Mouse (Mus musculus) cerebellum, adult 8-10 months (tissue): ENCODE data around the gene Dnah2.
"Not testable (repeated sequence)": the region's sequence is repeated elsewhere in the genome, so short reads cannot be mapped to it uniquely, and the experiment has no call there.

Experiments used
- DNase-seq: peaks from one replicate; pipeline ENCODE4 v3.0.0; 2022

The Dnah2 gene

GRCm38 (mm10) chr11:69405397-69406200, 143.3 kb downstream of the Dnah2 start:
- DNase-seq, result no peak

- DNase-seq, result no peak
Observed at GRCm38 (mm10) chr11:69404595-69405396, 144.1 kb downstream of the Dnah2 start.

GRCm38 (mm10) chr11:69403691-69404594, 145.0 kb downstream of the Dnah2 start:
- peak; percentile 28 for DNase-seq

GRCm38 (mm10) chr11:69401987-69402386, 146.9 kb downstream of the Dnah2 start:
- DNase-seq, result peak; percentile 28

- peak; percentile 94 for DNase-seq
Observed at GRCm38 (mm10) chr11:69401210-69401637, 147.7 kb downstream of the Dnah2 start.

GRCm38 (mm10) chr11:69400083-69400850, 148.6 kb downstream of the Dnah2 start:
- DNase-seq, result peak; percentile 43

- DNase-seq, result peak; percentile 36
Observed at GRCm38 (mm10) chr11:69399201-69400082, 149.5 kb downstream of the Dnah2 start.

- DNase-seq, result peak; percentile 40
Observed at GRCm38 (mm10) chr11:69398486-69399200, 150.3 kb downstream of the Dnah2 start.

- peak; percentile 46 for DNase-seq
Observed at GRCm38 (mm10) chr11:69398059-69398458, 150.9 kb downstream of the Dnah2 start, which contains the start of gene Tmem88. Tmem88 (minus strand) TSS chr11:69398234.

- DNase-seq, result peak; percentile 62
Observed at GRCm38 (mm10) chr11:69397581-69398057, 151.3 kb downstream of the Dnah2 start.

- DNase-seq, result peak; percentile 45
Observed at GRCm38 (mm10) chr11:69396772-69397171, 152.1 kb downstream of the Dnah2 start.

- peak; percentile 96 for DNase-seq
Observed at GRCm38 (mm10) chr11:69395634-69396373, 153.1 kb downstream of the Dnah2 start.

GRCm38 (mm10) chr11:69395235-69395633, 153.7 kb downstream of the Dnah2 start, which contains the start of the genes Naa38 and Cyb5d1:
Naa38 (plus strand) TSS chr11:69395487.
Cyb5d1 (minus strand) TSS chr11:69395631.
- peak; percentile 93 for DNase-seq

- not testable (repeated sequence) for DNase-seq
Observed at GRCm38 (mm10) chr11:69394591-69395167, 154.2 kb downstream of the Dnah2 start.

- DNase-seq, result peak; percentile 76
Observed at GRCm38 (mm10) chr11:69390400-69391034, 158.4 kb downstream of the Dnah2 start.

GRCm38 (mm10) chr11:69389531-69390399, 159.1 kb downstream of the Dnah2 start:
- DNase-seq, result peak; percentile 40

GRCm38 (mm10) chr11:69388680-69389079, 160.2 kb downstream of the Dnah2 start:
- no peak for DNase-seq
